Mouse (Mus musculus) fat pad, adult 2 months (tissue): ENCODE results near the gene Syt16.

ENCODE experiments used
- DNase-seq: peaks from one replicate; pipeline ENCODE4 v3.0.0-alpha.2; 2011; ENCODE audit warnings: low read depth, low spot score; ENCODE audit errors: extremely low read depth

The Syt16 gene

DNA sequence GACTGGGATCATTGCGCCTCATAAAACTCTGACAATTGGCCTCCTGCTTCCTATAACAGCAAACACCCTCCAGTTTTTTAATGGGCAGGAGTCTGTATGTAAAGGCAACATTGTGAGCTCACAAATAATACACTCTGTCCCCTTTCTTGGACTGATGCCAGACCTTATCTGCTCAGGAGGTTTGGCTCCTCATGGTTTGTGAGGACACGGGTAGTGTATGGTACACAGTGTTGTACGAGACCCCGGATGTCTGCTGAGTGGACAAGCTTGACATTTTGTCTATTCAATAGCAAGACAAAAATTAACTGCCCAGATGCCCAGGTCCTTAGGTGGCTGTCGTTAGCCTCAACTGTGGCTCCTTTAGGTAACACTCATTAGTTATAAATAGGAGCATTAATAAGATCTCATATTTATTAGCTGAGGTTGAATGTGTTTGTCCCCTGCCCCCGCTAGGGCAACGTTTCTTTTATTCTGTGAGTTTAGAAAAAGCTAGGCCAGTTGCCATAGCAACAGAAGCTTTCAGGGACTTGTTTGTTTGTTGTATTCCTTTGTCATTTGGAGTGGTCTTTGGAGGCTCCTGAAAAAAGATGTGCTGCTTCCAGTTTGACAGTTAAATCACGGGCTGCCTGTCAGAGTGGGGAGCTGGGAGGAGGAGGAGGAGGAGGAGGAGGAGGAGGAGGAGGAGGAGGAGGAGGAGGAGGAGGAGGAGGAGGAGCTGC lies 101.3 kb downstream of the Syt16 start:
- DNase-seq = no peak

DNA sequence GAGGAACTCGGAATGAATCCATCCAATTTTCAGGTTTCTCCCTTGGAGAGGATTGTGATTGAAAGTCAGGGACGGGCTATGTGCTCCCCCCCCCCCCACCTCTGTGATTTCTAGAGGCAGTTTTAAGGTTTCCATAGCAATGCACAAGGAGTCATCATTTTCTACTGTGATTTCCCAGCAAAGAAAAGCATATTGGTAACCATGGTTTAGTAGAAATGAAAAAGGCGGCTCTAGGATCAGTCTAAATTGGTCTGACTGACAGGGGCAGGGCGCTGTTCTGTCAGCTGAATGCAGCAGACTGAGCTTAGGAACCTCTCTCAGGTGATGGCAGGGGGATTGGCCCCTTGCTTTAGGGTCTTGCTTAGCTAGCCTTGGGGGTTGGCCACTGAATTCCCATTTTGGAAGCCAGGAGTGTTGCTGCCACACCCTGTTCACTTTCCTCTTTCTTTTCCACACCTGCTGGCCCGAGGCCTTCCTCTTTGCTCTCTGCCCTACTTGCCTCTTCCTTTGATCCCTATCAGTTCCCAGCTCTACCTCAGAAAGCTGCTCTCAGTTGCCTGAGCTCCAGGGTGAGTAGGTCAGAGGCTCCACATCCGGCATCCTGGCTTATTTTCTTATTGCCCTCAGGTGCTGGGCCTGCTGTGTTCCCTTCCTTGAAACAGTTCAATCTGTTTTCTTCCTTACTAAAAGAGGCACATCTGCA lies 108.5 kb downstream of the Syt16 start:
- DNase-seq = no peak

GRCm38 (mm10) chr12:74108663-74109081 lies 111.2 kb downstream of the Syt16 start:
- DNase-seq = no peak

DNA sequence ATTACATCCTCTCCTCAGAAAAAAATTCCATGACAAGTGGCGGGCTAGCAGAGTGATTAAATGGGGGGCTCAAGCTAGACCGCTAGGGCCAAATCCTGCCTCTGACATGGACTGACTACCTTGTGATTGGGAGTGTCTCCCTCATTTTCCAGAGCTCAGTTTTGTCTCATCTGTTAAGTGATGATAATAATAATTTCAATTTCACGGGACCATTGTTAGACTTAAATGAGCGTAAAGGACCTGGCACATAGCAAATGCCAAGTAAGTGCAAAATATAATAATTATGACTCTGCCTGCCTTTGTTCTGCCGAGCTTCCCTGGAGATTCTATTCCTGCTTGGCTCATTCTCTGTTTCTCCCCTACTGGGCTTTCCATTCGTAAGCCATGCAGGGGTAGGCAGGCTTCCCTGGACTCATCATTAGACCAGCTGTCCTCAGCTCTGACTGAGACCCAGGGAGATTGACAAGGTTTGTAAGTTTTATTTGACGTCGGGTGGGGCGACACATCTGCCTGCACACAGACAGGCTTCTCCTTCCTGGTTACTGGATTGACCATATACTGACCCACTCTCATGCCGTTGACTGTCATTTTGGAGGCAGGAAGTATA lies 112.1 kb downstream of the Syt16 start:
- no peak for DNase-seq

GRCm38 (mm10) chr12:74116825-74117224 lies 119.4 kb downstream of the Syt16 start:
- no peak for DNase-seq

- no peak for DNase-seq
Observed at GRCm38 (mm10) chr12:74125796-74126195, 128.3 kb downstream of the Syt16 start.

- DNase-seq = no peak
Observed at GRCm38 (mm10) chr12:74128229-74128628, 130.8 kb downstream of the Syt16 start.

DNA sequence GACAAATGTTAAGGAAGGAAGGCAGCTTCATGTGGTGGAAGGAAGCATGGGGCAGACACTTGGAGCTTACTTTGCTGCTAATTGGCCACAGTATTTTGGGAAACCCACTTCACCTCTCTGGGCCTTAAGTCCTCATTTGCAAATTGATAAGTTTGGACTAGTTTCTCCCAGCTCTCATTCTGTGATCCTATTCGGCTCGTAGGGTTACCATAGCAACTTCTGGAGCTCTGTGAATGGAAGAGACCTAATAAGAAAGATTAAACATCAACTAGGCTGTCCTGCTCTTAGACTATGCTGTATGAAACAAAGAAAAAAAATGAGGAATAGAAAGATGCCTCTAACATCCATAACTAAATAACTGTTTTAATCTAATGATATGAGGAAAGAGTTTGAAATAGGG lies 134.3 kb downstream of the Syt16 start:
- no peak for DNase-seq

DNA sequence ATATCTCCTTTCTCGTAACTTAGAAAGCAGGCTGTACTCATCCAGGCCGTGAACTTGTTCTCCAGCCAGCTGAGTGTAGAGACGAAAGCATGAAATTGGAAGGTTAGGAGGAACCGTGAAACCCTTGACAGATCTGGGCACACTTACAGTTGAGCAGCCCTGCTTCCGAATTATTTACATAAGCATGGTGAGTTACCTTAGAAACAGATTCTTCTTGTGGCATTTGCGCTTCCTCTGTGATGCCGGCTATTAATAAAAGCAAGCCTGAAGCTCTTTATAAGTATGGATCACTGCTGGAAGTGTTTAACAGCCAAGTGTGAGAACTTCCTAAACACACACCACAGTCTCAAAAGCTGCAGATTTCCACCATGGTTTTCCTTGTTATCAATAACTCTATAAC lies 144.7 kb downstream of the Syt16 start:
- DNase-seq = no peak

GRCm38 (mm10) chr12:74144385-74144784 lies 146.9 kb downstream of the Syt16 start:
- no peak for DNase-seq

- no peak for DNase-seq
Observed at GRCm38 (mm10) chr12:74160791-74161190, 163.3 kb downstream of the Syt16 start.

DNA sequence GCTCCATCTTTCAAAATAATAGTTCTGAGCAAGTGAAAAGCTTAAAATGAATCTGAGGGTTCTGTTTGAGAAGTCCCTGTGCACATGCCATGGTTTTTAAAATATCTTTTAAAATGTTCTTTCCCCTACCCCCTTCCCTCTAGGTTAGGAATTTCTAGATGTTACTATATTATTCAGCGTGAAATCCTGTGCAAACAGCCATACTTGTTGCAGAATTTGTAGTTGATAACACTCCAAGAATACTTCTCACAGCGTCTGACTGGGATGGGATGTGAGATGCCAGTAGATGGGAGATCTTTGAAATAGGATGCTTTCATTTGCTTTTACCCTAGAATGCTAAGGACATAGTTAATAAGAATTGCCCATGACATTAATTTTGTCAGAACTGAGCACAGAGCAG lies 165.6 kb downstream of the Syt16 start:
- DNase-seq = no peak

DNA sequence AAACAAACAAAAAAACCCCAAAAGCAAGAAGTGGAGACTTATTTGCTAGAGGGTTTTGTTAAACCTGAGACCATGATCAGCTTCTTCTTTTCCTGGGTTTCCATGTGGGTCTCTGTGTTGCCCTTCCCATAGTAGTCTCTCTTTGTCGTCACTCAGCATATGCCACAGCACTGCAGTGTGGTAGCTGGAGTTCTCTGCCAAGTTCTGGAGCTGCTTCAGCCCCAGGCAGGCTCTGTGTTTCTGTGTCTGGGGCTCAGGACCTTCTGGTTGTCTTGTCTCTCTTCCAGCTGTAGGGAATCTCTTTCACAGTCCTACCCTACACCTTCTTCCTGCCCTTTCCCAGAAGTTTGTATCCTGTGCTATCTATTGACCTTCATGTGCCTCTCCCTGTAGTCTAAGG lies 173.8 kb downstream of the Syt16 start:
- DNase-seq = no peak

- no peak for DNase-seq
Observed at GRCm38 (mm10) chr12:74173902-74174301, 176.4 kb downstream of the Syt16 start.

GRCm38 (mm10) chr12:74184596-74184995 lies 187.1 kb downstream of the Syt16 start:
- no peak for DNase-seq

DNA sequence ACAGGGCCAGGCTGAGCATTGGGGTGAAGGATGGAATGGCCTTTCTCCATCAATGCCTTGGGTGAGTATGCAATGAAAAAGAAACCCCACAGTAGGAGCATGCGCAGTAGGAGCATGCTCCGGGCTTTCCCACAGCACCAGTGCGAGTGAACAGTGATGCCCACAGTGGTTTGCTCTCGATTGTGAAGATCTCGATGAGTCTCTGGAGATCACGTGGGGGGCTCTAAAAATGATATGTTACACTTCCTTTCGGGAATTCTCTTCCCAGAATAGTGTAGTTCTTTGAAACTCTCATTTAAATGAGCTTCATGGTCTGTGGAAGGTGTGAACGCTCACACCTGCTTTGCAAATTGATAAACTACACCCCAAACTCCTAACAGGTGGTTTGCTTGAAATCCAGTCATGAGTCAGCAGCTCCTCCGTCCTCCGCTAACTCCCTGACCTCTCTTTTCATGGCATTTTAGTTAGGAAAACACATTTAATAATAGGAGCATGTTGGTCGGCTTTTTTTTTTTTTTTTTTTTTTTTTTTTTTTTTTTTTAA lies 190.9 kb downstream of the Syt16 start:
- DNase-seq = no peak

DNA sequence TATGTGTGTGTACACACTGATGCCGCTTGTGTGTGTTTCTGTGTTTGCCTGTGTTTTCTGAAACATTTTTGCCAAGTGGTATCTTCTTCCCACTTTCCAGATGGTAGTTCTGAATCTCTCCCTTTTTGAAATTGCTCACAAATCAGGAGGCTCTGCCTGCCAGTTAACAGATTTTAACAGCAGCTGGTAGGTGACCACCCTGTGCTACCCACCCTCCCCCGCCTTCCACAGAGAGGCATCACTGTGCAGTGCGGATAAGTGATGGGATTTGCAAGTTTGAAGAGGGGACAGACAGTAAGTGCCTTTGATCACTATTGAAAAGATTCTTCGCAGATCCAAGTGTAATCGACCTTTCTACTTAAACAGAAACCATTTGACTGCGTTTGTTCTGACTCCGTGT lies 191.4 kb downstream of the Syt16 start:
- no peak for DNase-seq

GRCm38 (mm10) chr12:74189840-74190239 lies 192.4 kb downstream of the Syt16 start:
- no peak for DNase-seq

DNA sequence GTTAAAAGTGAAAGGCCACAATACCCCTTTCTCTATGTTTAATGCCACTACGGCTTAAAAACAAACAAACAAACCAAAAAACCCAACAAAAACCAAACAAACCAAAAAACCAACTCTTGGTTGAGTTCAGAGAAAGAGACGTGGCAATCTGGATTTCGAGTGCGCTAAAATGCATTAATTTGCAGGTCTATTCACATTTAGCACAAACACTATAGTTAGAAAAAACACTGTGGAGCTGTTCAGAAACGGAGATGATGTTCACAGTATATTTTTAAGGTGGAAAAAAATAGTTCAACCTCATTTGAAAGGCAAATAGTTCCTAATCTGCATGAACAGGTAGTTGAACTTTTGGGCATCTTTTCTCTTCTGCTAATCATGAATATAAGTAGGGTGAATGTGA lies 192.8 kb downstream of the Syt16 start:
- DNase-seq = no peak

GRCm38 (mm10) chr12:74192552-74192951 lies 195.1 kb downstream of the Syt16 start:
- DNase-seq = no peak

GRCm38 (mm10) chr12:74201410-74201809 lies 203.9 kb downstream of the Syt16 start:
- no peak for DNase-seq
